Mouse (Mus musculus) thymus, adult 2 months (tissue): ENCODE results near the gene Tecpr2.

Experiments
- CTCF ChIP-seq: fragments of 200-500 bp; IDR thresholded peaks from 2 replicates; pipeline ENCODE4 v1.5.1; 2012; ENCODE audit warnings: mild to moderate bottlenecking, control low read depth, low read length, moderate library complexity, borderline replicate concordance; ENCODE audit not compliant: control insufficient read depth, poor library complexity, insufficient read depth; ENCODE audit errors: extremely low read depth
- POLR2A ChIP-seq: fragments of 200-500 bp; IDR thresholded peaks from 2 replicates; pipeline ENCODE4 v1.6.1; 2012; ENCODE audit warnings: mild to moderate bottlenecking, low read length, control low read depth, moderate library complexity; ENCODE audit not compliant: control insufficient read depth, poor library complexity, insufficient read depth; ENCODE audit errors: extremely low read depth

DNA sequence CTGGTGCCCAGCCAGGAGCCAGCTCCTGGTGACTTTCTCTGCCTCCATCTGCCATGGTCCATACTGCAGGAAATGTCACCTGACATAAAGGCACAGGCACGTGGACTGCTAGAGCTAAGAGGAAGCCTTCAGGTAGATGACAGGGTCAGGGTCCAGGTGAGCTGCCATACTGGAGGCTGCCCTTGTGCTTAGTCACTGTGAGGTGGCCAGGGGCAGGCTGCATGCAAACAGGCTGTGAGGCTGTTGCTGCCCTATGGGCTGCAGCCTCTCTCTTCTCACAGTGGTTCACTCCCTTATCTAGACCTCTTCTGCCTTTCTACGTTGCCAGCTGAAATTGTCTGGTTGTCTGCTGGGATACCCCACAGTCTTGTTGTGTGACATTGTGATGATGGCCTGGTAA, 78.1 kb downstream of the Tecpr2 start:
- TF ChIP-seq CTCF (no peak), POLR2A (no peak)
